Mouse (Mus musculus) myocyte (in vitro differentiated cells): Measurements from ENCODE around the gene Ggact.

Experiments
- E2F4 ChIP-seq: IDR thresholded peaks from one replicate; pipeline ENCODE4 v1.6.1; 2011; ENCODE audit warnings: mild to moderate bottlenecking, control low read depth, moderate library complexity; ENCODE audit not compliant: insufficient read depth
- MAX ChIP-seq: IDR thresholded peaks from one replicate; pipeline ENCODE4 v1.6.1; 2011; ENCODE audit warnings: low read depth, mild to moderate bottlenecking, control low read depth
- MYOD1 ChIP-seq, 3 experiments: IDR thresholded peaks; one replicate each; pipeline ENCODE4 v1.6.1; 2011; ENCODE audit warnings: control low read depth in 2 of 3, low read depth in 2 of 3, mild to moderate bottlenecking in 2 of 3, moderate library complexity in 1 of 3; ENCODE audit not compliant: insufficient read length in 2 of 3, control insufficient read depth in 1 of 3
- POLR2A ChIP-seq: IDR thresholded peaks from one replicate; pipeline ENCODE4 v1.6.1; 2011; ENCODE audit warnings: low read depth, mild to moderate bottlenecking, control low read depth, moderate library complexity; ENCODE audit not compliant: insufficient read length
- POLR2AphosphoS2 ChIP-seq: IDR thresholded peaks from one replicate; pipeline ENCODE4 v1.6.1; 2011; ENCODE audit warnings: low read depth, control low read depth; ENCODE audit not compliant: insufficient read length
- TCF12 ChIP-seq: IDR thresholded peaks from one replicate; pipeline ENCODE4 v1.6.1; 2011; ENCODE audit warnings: mild to moderate bottlenecking, control low read depth; ENCODE audit not compliant: poor library complexity, insufficient read depth, severe bottlenecking
- TCF3 ChIP-seq: IDR thresholded peaks from one replicate; pipeline ENCODE4 v1.6.1; 2011; ENCODE audit warnings: low read depth, control low read depth; ENCODE audit not compliant: insufficient read length
- USF1 ChIP-seq: IDR thresholded peaks from one replicate; pipeline ENCODE4 v1.6.1; 2011; ENCODE audit warnings: low read depth, mild to moderate bottlenecking, control low read depth, moderate library complexity

GRCm38 (mm10) chr14:122880291-122880690 is 33.3 kb downstream of the Ggact start:
- TF ChIP-seq POLR2A (no peak), TCF3 (no peak), USF1 (no peak), POLR2AphosphoS2 (no peak), MYOD1 (IDR thresholded peaks at IDR 0.05; ENCODE audit: control insufficient read depth in 1 of 3, insufficient read length in 2 of 3, low read depth in 2 of 3) (no peak), E2F4 (no peak), MAX (no peak), TCF12 (no peak)
